Mouse (Mus musculus): ENCODE measurements around the gene Tcf25.

DNA sequence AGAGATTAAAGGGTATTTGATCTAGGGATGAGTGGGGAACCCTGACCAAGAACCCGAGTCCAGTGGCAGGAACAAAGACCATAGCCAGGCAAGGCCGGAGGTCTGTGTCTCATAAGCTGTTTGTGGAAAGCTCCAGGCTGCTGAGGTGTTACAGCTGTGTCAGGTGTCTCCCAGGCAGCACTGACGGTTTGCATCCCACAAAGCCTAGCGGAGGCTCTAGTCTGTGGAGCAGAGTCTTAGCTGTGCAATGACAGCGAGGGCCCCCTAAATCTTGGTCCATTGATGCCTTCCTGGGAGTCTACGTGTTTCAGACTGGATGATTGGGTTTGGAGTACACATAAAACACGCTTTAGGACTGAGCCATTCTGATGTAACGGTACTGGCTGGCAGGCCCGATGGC is 28.4 kb downstream of the Tcf25 start:
- TF ChIP-seq CTCF (IDR thresholded peaks at IDR 0.05; ENCODE audit: borderline replicate concordance, insufficient read depth, low read length) = no peak
- no peak for TF ChIP-seq POLR2A (IDR thresholded peaks at IDR 0.05; ENCODE audit: low read depth, low read length)
